Mouse (Mus musculus): ENCODE measurements around the gene Elane.

DNA sequence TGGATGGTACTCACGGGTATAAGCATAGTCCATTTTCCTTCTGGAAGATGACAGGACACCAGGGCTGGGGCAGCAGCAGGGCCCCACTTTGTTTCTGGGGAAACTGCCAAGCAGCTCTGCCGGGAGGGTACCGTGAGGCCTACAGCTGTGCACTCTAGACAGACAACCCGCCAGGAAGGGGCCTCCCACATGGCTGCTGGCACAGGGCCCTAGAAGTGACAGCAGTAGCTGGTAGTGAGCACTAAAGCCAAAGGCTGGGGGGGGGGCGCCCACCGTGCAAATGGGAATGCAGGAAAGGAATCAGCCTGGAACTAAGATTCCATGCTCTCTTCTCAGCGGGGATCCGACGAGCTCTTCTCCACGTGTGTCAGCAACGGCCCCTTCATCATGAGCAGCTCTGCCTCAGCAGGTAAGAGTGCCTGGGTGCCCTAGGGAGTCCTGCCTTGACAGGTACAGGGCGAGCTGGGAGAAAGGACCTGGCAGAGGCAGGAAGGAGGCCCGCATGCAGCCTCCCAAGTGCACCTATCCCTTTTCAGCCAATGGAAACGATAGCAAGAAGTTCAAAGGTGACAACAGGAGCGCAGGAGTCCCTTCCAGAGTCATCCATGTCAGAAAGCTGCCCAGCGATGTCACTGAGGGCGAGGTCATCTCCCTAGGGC lies 27.5 kb upstream of the Elane start:
- no peak for TF ChIP-seq CTCF (IDR thresholded peaks at IDR 0.05; ENCODE audit: control insufficient read depth, insufficient read depth, insufficient read length)
- TF ChIP-seq MYOG (IDR thresholded peaks at IDR 0.05; ENCODE audit: control insufficient read depth, extremely low read depth, insufficient read length) = no peak
- no peak for TF ChIP-seq MAX (IDR thresholded peaks at IDR 0.05)
